Mouse (Mus musculus) urinary bladder, adult 2 months (tissue): ENCODE data around the gene Pou6f2. TPM values are rescaled to one million over a fixed set of nuclear protein-coding genes. Genes with fewer than 3 reads are reported as not detected.

Experiments used
- DNase-seq: peaks from one replicate; pipeline ENCODE4 v3.0.0; 2022; ENCODE audit warnings: low spot score
- polyA plus RNA-seq: library from polyadenylated mRNA; depleted of rRNA; stranded (reverse); fragments of >200 nt; gene quantifications from 2 replicates; pipeline ENCODE4 v1.2.3, GENCODE M21; 2012; rRNA removed

The Pou6f2 gene
- not detected in 2 replicates for polyA plus RNA-seq

DNA sequence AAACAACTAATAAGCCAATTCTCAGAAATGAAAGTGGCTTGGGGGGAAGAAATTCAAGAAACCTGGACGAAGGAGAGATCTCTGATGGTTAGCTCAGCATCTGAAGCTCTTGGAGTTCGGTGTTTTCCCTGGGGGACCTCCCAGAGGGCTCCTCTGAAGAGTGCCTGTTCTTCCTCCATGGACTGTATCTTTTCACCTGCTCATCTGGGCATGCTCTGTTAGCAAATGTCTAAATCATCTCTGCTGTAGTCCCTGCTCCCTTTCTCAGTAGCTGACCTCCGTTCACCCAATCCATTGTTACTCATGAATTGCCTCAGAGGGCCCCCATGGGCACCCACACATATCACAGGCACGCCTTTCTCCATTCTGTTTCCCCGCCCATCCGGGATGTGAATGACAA, at the start of gene Pou6f2:
Gene Pou6f2 (minus strand): TSS at position 101 of the 400 bp plus-strand sequence.
- no peak for DNase-seq

DNA sequence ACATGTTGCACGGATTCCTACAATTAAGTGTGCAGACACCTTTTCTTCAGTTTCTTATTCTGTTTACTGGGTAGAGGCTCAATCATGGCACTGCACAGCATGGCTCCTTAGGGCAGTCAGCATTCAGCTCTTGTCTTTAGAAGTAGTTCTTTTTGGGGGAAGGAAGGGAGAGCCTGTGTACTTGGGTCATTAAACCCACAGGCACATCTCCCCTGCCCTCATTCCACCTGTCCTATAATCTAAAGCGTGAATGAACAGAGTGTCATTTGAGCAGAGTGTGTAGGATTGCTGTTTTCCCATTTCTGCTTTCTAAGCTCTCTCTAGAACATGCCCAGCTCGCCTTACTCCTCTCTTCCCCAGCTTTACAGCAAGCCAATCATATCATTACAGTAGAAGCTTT, 42.4 kb upstream of the Pou6f2 start:
- no peak for DNase-seq

DNA sequence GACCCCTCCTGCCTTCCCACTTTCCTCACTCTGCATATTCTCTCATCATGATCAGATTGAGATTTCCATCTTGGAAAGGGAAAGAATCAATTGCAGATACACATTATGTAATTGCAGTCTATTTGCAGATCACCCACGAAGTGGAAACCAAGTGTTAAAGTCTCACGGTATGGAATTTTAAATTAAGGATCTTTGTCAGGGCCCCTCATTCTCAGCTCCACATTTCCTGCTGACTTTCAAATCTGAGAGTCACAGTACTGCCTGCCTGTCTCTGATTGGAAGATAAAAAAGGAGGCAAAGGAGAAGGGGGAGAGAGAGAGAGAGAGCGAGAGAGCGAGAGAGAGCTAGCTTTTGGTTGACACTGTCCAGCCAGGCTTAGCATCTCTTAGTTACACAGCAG, 9.8 kb downstream of the Pou6f2 start:
- DNase-seq: no peak

DNA sequence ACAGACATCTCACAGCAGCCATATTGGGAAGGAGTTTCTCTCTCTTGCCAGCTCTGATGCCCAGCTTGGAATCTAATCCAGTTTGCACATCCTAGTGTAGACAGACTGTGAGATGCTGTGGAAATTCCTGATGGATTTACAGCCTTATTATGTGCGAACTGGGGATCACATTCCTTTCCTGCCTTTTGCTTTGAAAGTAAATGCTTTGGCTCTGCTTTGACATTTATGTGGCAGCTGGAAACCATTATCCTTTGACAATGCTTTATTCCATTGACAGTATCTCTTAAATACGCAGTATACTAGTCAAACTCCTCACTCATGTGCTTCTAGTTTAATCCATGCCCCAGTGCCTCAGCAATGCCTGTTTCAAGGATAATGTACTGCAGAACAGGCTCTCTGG, 34.1 kb downstream of the Pou6f2 start:
- DNase-seq: no peak

DNA sequence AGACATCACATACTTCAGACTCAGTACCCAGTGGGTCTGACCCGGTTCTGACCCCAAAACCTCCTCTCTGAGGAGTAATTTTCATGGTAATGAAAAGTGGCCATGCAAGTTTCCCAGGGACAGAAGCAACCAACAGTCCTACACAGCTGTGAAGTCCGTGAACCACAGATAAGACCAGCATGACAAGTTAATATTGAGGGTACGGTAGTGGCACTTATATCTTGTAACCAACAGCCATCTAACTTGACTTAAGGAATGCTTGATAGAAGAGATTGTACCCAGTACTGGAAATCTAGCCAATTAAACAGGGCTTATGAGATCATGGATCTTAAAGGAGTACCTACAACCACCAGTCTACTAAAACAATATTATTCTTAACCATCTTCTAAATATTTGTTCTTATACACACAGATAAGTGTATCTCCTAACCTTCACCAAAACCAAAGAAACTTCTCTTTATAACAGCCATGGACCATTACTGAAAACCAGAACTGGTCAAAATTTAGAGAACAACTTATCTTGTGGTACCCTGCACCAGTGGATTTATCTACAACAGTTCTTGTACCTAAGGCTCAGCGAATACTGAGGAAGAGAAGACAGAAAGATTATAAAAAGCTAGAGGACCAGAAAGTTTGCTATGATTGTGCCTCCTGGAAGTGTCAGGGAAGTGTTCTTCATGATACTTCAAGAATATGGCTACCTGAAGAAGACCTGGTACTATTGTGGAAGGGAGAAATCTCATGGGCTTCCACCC, 52.7 kb downstream of the Pou6f2 start:
- no peak for DNase-seq

DNA sequence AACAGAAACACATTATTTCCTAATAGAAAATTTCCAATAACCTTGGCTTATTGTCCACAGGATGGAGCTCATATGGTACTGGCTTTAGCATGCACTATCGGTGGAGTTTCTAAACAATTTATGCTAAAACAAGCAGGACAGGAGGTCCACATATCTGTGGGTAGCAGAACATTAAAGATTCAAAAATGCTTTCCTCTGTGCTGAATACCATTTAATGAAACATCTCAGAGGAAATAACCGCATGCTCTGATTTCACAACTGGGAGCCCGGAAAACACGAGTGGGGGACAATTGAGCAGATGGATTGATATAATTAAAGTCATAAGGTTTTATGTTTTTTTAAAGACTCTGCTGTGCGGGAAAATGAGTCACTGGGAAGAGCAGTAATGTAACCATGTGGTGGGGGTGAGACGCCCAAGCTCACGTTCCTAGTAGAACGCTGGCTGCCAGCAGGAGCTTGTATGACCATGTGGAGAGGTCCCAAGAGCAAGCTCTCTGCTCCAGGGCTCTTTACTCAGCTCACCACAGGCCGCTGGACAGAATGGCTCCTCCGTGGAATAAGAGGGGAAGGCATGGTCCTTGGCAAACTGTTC, 58.5 kb downstream of the Pou6f2 start:
- no peak for DNase-seq

DNA sequence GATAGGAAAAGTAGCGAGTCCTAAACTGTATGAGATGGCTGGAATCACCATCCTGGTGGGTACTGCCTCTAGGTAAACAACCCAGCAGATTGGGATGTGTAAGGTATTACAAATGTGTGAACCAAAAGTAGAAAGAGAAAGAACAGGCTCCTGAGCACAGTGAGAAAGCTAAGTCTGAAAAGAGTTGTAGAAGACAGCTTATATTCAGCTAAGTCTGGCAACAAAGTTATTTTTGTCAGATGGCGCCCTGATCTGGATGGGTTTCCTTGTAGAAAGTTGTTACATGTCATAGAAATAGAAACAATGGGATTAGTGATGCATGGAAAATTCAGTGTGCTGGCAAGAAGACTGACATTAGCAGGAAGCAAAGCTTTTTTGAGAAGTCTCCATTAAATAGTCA, 59.5 kb downstream of the Pou6f2 start:
- DNase-seq: no peak

DNA sequence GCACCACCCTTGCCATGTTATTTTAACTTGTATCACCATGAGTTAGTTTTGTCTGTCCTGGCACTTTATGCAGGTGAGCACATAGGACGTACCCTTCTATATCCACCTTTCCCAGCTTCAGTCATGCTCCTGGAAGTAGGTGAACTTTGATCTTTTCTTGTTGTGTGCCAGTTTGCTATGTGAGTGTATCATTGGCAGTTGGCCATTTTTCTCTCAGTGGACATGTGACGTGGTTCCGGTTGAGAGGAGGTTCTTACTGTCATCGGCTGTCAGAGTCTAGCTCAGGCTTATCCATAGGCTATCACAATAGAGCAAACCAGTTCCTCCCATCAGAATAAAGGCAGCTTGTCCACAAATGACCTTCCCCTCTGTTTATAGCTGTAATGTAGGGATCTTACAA, 63.5 kb downstream of the Pou6f2 start:
- DNase-seq: no peak

DNA sequence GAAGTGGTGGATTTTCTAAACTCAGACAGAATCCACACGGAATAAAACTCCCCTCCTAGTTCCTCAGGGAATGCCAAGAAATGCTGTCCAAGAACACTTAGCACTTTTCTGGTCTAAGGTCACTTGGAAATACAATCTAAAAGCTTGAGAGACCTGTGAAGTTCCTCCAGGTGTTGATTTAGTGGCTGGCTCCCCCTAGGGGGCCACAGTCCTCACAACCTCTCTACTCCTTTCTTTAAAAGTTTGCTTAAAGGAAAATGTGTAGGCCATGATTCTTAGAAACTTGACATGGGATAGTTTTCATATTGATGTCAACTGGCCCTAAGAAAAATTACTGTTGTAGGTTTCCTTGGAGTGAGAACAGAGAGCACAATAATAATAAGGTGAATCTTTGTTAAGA, 64.9 kb downstream of the Pou6f2 start:
- no peak for DNase-seq

DNA sequence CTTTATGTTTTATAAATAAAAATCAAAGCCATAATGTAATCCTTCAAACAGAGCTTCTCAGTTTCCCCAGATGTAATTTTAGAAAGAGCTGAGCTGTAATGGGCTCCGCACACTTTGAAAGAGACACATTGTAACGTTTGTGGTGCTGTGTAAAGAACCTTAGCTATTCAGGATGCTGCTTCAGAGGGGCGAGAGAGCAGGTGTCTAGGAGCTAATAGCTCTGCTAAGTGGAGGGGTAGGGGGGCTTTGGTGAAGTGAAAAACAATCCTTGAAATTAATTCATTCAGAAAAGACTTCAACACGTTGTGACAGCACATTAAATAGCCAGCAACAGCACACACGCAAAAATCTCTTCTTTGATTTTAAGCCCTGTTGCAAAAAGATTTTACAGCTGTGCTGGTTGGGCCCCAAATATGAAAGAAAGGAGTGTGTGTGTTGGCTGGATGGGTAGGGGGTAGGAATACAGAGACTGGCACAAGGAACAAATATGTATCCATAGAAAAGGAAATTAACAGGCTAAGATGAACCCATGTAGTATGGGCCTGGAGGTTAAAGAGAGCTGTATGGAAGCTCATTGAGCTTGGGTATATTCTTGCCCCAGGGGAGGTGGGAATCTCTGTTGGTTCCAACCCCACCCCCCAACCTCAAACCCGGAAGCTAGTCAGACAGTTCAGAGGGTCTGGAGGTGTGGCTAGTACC, 73.4 kb downstream of the Pou6f2 start:
- no peak for DNase-seq

DNA sequence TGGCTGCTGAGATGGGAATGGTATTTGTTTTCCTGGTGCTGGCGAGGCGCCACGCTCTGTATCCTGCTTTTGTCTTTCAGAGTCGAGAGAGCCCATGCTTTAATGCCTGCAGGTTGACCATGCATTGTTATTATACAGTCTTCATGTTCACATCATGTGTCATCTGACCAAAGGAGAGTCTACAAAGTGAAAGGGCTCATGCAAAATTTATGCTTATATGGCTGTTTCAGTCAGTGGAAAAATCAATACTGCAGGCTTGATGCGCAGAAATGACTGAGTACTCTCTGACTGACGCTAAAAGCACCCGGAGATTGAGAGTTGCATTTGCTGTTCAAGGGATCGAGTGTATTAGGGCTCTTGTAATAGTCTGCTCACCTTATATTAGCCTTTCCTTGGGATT, 74.1 kb downstream of the Pou6f2 start:
- no peak for DNase-seq

DNA sequence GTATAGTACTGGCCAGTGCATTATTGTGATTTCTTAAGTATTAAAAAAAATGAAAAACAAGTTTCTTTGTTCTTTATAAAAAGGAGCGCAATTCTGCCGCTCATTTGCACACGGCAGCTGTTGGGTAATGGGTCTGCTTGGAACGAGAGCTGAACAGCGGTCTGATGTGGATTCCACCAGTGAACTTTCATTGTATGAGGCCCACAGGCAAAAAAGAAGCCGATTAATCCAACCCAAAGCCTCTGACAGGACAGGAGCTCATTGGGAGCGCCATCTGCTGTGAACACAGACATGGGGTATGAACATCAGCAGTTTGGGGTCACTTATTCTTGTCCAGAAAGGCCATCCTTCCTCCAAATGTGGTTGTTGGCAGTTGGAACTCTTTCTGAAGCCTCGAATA, 84.9 kb downstream of the Pou6f2 start:
- no peak for DNase-seq

DNA sequence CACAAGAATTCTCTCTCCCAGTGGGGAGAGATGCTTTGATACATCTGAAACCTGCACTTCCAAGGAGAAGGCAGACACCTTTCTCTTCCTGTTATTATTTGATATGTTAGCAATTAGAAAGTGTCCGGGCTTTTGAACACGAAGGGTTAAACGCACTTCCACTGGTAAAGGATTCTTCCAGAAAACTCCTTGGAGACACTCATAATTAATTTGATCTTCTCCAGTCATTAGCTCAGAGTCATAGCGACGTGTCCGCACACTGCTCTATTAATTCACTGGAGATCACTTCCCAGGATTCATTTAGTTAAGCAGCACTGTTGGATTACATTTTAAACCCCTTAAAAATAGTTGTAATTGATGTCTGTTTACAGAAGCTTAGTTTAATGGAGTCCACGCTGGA, 88.5 kb downstream of the Pou6f2 start:
- DNase-seq: no peak

DNA sequence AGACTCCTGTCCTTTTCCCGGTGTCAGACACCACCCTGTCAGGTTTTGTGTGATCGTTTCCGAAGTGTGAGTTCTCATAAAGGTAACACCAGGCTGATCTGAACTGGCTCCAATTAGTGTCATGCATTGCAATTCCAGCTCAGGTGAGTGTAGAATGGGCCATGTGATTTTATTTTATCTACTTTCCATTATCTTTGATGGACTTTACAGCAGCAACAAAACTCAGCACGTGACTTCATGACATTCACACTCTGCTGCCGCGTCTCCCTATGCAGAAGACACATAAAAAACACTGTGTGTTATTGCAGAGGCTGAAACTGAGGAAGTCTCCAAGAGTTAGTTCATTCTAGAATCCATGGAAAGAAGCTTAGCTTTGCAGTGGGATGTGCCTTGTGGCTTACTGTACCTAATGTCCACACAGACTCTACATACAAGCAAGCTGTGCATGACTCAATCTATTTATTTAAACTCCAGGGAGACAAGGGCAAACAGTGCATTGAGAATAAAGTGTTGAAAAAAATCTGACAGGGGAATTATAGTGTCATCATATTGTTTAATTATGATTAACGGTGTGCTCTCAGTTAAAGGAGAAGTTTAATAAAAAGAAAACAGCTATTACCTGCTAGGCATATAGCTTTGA, 90.9 kb downstream of the Pou6f2 start:
- no peak for DNase-seq

DNA sequence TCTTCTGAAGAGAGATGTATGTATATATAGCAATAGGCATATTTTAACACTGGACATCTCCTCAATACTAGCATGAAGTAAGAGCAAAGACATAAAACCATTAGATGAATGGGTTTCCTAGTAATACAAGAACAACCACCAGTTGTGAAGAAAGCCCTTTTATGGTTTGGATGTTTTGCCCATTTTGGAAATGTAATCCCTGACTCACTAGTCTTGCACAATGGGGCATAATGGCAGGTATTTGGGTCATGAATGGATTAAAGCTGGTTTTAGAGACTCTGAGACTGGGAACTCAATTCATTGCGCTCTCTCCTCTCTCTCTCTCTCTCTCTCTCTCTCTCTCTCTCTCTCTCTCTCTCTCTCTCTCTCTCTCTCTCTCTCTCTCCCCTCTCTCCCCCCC, 97.5 kb downstream of the Pou6f2 start:
- DNase-seq: no peak

DNA sequence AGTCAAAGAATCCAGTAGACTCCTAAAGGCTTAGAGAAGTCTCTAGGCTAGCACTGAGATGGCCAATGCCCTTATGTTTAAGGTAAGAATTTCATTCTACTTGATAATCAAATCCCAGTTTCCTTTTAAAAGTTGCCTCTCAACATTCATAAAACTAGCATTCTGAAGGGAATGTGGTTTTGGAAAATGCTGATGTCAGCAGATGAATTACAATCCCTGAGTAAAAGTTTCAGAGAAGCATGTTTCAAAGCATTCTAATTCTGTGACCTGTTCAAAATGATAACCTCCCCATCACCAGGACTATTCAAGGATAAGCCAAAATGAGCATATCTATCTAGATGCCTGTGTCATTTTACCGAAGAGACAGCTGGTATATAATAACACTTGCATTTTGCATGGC, 104.0 kb downstream of the Pou6f2 start:
- no peak for DNase-seq

DNA sequence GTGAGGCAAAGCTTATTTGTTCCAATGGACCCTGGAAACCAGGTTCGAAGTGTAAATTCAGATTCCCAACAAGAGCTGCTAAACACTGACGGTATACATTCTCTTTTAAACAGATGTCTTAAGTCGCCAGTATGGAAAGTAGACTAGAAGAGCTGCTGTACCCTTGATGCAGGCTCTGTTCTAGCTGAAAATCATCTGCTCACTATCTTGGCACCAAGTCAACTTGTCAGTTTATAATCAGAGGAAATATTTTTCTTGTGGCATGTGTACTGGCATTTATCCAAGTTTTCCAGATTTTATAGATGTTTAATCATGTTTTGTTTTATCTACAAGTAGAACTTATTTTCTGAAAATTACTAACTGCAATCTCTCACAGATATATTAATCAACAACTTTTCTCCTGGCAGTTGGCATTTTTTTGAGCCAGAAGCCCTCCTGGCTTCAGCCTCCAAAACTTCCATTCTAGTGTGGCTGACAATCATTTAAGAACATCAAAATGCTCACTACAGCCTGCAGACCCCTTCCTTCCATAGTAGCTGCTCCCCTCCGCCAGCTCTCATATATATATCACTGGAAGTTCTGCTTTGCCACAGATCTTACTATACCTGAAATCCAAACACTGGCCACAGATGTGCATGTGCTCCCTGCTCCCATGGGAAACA, 107.1 kb downstream of the Pou6f2 start:
- DNase-seq: no peak

DNA sequence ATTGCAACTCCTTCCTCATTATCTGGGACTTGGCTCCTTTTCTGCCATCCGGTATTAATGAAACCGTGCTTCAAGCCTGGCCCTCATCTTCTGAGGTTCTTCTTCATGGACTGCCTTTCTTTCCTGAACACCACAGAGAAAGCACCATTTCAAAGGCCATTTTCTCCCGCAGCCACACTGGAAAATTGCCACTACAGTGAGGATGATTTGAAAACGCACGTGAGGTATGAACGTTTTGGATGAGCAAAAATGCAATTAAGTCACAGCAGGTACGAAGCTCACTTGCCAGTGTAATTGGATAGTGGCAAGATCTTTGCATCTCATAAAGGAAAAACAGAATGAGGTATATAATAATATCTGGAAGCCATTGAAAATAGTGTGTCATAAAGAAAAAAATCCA, 110.0 kb downstream of the Pou6f2 start:
- no peak for DNase-seq

DNA sequence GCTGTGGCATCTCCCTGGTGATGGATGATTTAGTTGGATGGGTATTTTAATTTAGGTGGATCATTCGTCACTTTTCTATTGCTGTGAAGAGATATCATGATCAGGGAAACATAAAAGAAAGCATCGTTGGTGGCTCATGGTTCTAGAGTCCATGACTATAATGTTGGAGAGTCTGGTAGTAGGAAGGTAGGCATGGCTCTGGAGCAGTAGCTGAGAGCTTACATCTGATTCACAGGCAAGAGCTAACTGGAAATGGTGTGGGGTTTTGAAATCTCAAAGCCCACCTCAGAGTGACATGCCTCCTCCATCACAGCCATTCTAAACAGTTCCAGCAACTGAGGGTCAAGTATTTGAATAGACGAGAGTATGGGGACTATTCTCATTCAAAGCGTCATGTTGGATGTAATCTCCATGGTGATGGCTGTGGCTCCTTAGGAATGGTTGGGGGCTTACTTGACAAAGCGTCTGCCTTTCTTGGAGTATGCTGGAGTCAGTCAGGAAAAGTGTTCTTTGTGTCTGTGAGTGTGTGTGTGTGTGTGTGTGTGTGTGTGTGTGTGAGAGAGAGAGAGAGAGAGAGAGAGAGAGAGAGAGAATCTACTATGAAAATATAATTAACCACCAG, 115.0 kb downstream of the Pou6f2 start:
- no peak for DNase-seq

DNA sequence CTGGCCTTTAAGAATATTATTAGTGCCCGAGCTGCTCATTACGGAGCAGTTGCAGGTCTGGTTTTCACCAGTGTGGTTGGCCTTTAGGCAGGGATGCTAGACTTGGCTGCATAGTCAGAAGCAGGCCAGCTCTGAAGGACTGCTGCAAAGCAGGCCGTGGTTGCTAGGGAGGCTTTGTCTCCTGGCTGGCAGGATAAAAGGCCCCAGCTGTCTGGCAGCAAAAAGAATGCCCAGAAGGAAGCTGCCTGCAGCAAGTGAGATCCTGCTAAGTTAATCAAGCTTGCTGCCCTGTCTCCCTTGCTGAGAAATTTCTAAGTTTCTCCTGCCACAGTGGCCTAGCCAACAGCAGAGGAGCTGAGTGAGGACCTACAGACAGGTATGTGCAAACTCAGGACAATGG, 116.4 kb downstream of the Pou6f2 start:
- no peak for DNase-seq

DNA sequence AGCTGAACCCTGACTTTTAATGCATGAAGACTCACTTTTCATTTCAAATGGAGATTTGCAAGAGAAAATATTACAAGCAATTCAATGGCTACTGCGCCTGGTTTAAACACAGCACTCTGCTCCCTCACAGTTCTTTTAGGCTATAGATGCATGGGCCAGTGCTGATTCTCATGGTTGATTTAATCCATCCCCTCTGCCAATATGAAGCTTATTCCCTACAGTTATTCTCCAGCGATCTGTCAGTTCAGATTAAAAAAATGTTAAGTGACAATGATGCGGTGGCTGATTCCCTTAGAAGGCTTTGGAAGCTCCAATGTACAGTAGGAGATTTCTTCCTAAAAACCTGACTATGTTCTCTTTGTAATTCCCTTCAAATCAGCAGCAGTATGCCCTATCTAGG, 144.4 kb downstream of the Pou6f2 start:
- no peak for DNase-seq
